Mouse (Mus musculus) layer of hippocampus, adult 9-11 months (tissue): ENCODE measurements at regions not wholly inside any gene's neighbourhood (a gene's known extent, or its start where the extent isn't known, plus 50 kb on each side); places are given as distances from the start of the nearest gene placed in this dataset.

Source experiments
- DNase-seq: peaks from one replicate; pipeline ENCODE4 v3.0.0; 2022

DNA sequence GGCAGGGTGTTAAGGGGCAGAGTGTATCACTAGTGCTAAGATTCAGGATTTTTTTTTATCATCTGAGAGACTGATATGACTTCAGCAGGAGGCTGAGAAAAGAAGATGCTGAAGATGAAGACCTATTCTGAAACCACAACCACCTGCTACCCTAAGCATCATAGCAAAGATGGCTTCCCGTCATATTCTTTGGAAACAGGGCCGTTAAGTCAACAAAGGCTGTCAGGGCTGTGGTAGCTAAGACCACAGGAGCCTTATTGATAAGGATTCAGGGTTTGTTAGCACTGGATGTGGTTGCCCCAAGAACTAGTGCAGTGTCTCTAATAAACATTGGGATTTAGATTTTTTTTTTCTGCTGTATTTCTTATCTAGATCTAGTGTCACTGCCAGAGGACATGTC is 56.7 kb upstream of the Rasgrp1 start:
- no peak for DNase-seq

DNA sequence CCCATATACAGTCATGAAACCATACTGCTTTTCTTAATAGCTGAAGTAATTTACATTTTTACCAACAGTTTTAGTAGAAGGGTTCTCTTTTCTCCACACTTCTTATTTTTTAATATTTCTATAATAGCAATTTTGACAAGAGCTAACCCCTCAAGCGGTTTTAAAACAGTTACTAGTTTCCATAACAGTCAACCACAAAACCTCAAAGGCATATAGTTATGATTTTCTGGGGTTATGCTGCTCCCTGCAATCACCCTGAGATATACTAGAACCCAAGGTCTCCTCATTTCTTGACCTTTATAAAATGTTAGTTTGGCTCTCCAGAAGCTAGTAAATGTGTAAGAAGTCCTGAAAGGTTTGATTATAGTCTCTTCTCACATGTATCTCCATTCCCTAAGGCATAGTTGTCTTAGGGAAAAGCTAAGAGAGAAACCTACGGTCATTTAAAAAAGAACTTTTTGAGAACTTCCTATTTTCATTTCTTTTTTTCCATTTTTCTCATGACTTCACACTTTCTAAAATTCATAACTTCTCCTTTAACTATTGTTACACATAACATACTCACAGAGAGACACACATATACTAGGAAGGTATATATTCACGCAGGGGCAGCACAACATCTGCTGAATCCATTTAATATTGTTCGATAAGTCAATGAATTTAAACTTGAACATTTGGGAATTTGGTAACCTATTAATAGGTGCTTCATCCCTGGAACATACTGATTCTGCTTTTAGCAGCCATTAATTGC is 60.8 kb upstream of the Rasgrp1 start:
- no peak for DNase-seq

DNA sequence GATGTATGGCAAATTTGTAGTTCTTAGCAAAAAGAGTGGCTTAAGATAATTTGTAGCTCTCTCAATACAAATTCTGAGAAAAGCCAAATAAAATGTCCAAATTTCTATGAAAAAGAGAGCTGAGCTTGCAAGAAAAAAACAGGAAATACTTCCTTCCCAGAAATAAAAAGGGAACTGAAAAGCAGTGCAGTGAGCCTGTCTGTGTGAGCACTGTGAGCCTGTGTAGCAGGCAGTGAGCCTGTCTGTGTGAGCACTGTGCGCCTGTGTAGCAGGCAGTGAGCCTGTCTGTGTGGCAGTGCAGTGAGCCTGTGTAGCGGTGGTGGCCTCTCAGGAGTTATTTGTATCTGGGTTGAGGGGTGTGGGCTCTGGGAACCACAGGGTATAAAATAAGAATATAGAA is 62.7 kb upstream of the Rasgrp1 start:
- DNase-seq: no peak

DNA sequence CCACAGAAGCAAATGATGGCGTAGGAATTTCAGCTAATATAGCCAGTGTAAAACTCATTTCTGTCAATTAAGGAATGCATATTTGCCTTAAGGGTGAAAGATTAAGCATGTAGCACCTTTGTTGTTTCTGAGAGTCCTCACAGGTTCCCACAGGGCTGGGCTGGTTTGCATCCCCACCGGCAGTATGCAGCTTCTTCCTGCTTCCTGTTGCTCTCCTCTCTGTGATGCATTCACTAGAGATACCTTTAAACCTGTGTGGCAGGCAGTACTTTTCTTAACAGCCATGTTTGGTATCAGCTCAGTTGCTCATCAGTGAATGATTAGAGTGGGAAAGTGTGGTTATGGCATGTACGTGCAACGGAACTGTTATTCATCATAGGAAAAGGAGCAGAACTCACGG is 65.4 kb upstream of the Rasgrp1 start:
- DNase-seq: no peak

DNA sequence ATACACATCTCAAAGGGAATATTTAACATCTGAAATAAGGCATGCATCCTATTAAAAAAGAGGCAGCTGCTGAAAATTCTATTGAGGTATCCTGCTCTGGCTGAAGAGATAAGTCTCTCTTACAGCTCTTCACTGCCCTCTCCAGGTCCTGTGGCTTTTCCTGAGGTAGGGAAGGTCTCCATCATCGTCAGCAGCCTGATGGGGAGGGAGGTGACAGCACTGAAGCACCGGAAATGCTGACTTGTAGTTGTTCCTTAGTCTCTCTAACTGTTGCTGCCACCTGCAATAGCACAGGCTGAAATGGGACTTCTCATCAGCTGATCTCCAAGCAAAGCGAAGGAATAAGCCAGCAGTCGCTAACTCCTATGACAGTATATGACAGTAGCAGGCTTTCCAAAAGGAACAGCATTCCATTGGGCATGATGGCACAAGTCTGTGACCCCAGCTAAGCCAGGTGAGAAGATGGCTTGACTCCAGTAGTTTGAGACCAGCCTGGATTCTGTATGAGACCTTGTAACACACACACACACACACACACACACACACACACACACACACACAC is 69.3 kb upstream of the Rasgrp1 start:
- DNase-seq: peak; percentile 27

DNA sequence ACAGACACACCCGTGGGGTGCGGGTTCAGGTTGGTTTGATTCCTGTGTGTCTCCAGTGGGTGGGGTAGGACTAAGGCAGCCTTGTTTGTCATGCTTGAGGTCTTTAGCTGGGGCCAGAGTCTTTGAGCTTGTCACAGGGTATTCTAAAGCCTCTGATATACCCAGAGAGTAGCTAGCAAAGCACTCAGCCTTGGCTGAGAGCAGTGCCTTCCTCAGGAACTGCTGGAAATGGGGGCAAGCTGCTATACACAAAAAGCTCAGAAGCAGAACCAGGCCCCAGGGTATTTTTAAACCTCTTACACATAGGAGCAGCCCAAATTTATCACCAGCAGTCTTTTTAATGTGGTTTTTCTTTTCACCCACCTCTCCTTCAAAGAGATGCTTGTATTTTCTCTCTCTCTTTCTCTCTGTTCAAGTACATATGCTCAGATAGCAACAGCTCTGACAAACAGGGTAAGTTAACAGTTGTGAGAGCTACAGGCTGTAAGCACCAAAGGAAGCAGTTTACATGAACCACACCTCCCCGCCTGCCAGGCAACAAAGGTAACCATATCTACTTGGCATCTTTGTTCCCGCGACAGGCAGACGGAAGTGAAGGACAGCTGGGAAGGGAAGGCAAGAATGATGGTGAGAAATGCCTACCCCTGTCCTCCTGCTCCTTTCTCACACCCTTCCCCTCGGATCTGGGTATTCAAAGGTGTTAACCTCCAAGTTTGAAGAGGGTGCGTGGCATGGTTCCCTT is 74.6 kb upstream of the Rasgrp1 start:
- DNase-seq: no peak

DNA sequence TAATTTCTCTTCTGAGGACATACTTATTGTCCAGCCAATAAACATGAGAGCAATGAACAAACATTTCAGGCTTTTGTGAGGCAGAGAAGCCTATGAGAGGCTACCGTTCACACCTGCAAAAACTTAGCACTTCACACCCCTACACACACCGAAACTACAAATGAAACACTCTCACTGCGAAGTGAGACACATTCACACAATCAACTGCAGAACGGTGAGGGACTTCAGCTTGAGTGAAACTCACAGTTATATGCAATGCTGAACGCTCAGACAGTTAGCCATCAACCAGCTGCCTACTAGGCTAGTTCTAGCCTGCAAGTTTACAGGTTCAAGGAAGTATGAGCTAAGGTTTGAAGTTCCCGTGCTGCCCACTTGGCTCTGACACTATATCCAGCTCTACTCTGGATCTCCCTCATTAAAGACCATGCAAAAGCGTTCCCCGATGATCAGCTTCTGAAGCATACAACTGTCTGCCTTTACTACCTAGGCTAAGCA is 75.4 kb upstream of the Rasgrp1 start:
- no peak for DNase-seq

DNA sequence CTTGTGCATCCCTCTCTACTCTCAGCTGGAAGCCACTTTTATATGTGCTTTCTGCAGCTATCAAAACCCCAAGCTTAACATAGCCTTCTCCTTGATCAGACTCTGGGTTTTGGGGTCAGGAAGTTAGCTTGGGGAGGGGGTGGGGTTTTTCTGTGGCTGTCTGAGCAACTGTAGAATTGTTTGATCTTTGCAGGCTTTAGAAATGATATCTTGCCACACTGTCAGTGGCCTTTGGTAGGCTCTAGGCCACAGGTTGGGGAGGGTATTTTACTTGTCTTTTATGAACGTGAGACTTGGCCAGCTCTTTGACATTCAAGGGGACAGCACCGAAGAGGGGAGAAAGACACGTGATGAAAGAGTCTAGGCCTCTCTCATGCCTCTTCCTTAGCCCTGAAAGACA is 75.9 kb upstream of the Rasgrp1 start:
- no peak for DNase-seq

DNA sequence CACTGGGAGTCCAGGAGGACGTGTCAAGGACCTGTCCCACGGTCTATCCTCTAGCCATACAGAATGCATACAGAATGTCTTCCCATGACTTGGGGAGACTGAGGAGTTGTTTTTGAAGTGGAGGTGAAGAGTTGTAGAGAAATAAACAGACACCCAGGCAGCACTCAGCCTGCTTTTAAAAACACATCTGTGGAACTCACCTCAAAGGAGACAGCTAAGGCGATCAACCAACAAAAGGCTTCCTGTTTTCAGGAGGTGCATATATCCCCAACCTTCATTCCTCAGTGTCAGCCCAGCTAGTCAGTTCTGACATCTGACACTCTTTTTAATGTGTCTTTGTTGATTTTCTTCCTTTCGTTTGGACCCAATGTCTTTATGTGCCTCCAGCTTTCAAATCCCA is 78.6 kb upstream of the Rasgrp1 start:
- DNase-seq: no peak

DNA sequence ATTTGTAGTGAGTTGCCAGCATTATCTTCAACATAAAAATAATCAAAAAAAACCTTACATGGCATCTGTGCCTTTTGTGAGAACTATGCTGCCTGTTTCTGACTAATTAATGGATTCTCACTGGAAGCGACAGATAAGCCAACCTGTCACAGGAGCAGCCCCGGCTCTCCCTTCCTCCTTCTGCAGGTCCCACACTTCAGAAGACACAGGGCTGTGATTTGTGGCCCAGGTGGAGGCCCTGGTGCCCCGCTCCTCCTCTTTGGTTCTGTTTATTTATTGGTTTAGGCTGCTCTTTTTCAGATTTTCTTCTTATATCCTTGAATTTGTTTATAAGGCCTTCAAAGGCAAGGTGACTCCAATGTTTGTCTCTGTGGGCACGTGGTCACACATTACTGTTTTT is 80.0 kb upstream of the Rasgrp1 start:
- no peak for DNase-seq

DNA sequence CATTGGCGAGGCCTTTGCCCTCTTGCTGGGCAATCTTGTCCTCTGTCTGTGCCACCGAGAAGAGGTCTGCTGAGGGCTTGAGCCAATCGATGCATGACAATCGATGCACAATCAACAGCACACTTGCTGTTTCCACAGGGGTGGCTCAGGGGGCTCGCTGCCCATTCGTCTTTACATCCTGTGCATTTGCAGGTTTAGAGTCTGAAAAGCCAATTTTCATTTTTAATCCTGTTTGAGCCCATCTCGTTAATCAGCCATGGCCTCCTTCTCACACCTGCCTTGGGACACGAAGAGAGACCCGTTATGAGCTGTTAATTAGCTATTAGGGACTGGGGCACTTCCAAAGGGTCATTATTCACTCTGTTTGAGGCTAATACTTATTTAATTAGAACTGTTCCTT is 86.4 kb upstream of the Rasgrp1 start:
- no peak for DNase-seq

DNA sequence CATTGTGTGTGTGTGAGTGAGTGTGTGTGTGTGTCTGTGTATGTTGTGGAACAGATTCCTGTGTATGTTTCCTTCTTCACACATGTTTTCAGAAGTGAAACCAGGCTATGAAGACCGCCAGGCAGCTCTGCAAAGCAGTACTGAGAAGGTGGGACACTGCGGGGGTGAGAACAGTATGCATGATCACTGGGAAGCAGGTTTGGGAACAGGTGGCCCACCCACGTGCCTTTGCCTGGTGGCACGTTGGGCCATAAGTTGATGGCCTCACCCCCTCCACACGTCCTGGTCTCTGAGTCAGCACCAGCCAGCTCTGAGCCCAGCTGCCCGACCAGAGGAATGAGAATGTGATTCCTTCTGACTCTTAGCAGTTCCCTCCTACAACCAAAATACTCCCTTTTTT is 89.2 kb upstream of the Rasgrp1 start:
- peak; percentile 91 for DNase-seq

DNA sequence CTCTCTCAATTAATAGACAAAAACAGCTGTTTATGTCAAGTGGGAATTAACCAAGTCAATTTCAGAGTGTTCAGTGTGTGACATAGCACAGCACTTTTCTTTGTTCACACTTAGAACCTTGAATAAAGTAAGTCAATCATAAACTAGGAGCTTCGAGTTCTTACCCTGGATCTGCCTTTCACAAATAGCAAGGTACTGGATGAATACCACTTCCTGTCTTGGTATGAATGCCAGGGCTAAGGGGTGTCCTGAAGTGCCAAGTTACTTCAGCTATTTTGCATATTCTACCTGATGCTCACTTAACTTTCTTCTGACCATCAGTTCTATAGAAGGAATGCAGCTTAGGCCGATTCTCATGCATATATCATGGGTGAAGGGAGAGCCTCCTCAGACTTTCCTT is 90.1 kb upstream of the Rasgrp1 start:
- DNase-seq: no peak

DNA sequence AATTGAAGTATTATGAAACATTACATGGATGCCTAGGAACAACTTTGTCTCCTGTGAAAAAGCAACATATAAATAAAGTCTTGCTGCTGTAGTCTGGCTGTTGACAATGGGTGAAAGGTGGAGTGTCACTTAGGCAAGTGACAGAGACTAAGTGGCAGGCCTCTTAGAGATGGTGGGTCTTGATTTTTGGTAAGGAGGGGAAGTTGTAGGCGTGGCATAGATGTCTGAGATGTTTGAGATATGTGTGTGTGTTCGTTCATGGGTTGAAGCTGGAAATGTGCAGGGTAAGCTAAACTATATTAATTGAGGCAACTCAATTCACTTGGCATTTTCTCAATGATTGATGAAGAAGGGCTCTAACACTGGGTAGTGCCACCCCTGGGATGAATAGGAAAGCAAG is 90.7 kb upstream of the Rasgrp1 start:
- DNase-seq: no peak

DNA sequence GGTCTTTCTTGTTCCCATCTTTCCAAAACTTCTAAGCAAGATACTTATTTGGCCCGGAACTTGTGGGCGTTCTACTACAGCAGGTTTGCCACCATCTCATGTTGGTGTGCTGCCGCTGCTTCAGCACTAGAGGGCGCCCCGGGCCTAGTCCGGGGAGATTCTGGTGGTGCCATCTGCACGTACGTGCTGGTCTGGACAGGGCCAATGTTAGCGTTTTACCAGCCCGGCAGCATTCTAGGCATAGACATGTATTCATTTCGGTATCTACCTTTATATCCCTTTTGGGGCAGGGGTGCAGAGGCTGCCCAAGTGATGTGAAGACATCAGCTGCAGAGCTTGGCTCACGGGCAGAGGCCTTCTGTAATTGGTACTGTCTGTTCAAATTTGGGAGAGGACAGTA is 95.3 kb upstream of the Rasgrp1 start:
- DNase-seq: no peak

DNA sequence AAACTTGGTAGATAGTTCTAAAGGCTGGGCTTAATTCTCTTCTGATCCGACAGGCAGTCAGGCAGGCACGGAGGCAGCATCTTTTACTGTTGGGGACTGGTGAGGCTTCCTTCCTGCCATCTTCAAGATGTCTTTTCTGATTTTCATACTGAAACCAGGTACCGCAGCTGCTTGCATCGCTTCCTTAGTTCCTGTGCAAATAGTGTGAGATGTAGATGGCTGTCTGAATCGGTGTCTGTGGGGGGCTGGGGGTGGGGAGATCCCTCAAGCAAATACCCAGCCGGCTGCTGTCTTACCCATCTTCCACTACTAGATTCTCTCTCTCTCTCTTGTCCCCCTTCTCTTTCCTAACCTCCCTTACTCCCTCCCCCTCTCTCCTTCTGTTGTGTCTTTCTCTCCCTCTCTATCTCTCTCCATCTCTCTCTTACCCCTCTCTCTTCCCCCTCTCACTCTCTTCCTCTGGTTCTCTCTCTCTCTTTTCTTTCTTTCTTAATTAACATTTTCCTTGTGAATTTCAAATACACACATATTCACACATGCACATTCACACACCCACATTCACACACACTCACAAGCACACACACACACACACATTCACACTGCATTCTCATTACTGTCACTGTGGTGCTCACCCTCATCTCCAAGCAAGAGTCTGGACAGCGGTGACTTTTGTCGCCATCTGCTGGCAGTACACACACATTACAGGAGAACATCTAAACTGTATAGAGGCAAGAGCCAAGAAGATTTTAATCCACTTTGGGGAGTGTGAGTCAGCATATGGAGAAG is 96.0 kb upstream of the Rasgrp1 start:
- DNase-seq: peak; percentile 83

DNA sequence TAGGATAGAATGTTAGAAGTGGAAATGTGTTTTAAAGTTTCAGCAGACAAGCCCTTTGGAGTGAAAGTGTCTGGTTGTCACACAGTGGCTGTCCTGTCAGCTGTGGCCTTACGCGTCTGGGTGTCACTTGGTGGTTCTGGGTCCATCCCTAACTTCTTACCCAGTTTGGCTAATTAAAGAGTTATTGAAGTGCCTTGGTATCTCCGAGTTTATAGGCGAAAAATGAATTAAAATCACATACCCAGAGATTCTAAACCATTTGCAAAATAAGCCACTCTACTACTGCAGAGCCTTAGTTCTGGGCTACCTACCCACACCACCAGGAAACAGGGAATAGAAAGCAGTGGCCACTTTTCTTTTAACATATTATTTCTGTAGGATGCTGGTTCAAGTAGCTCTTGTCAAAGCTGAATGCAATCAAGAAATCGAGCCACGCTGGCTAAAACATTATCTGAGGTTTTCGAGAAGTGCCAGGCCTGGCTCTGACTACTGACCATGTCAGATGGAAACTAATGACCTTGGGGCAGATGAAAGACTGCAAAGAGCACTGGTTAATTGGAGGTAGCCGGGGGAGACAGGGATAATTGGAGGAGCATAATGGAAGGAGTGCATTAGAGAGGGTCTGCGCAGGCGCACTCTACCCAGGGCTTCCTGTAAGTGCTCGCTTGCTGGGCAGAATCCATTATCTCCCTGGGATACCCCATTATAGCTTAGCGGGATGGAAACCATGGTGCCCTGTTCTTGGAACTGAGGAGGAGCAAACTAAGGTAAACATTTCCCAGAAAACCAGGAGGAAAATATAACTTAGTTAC is 96.8 kb upstream of the Rasgrp1 start:
- DNase-seq: peak; percentile 34

DNA sequence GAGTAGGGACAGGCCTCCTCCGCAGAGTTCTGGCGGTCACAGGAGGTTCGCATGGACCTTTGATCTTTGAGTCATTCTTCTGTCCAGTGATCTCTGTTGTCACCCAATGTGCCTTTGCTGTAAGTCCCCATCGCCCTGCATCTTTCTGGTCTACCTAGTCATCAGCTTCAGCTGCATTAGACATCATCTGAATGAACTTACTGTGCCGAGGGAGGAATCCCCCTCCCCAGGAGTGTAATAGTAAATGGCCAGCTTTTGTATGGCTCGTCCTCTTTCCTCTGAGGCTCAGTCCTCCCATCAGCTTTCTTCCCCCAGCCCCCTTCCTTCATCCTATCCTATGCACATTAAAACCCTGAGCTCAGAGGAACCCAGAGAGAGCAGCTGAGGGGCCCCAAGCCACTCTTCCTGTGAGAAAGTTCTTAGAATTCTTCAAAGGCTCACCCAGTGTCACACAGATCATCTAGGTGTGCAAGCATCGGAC is 98.0 kb upstream of the Rasgrp1 start:
- DNase-seq: no peak

DNA sequence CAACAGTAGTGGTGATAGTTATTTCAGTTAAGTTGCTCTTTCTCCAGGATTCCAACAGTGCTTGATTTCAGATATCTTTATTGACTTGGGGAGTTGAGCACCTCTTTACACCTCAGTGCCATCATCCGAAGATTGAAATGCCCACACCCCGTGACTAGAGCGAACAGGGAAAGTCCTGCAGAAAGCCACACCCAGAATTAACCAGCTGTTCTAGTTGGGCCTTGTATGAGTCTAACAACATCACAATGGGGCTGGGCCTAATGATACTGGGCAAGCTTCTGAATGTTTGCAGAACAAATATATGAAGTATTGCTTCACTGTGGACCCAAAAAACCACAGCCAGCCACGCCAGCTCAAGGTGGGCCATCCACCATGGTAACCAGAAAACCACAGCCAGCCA is 100.1 kb upstream of the Rasgrp1 start:
- DNase-seq: no peak

DNA sequence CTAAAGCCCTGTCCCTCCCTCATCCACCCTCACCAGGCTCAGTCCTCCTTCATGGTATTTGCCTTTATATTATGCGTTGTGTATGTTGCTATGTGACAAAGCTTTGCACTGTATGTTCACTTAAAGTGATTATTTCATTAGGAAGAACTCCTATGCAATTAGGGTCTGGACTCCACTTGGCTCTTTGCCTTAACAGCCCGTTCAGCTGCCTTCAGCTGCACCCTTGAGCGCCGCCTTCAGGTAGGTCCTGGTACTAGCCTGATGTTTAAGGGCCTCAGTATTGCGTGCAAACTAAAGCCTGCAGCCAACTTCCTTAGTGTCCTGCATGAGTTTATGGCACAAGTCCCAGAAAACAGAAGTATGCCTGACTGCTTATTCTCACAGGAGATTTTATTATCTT is 101.9 kb upstream of the Rasgrp1 start:
- DNase-seq: no peak

DNA sequence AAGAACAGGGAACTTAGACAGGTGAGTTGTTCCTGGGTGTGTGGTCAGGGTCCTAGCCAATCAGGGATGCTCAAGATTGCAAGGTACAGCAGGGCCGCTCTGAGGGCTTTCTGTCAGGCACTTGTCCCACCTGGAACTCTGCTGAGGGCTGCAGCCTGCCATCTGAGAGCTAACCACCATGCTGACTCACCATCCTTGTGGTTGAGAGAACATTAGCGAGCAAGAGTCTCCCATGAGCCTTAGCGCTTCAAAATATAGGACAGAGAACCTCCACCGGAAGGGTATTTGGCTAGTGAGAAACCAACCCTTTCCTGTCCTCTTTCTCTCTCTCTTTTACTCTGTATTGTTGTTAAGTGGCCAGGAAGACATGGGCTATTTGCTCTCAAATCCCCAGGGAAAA is 104.1 kb upstream of the Rasgrp1 start:
- no peak for DNase-seq

DNA sequence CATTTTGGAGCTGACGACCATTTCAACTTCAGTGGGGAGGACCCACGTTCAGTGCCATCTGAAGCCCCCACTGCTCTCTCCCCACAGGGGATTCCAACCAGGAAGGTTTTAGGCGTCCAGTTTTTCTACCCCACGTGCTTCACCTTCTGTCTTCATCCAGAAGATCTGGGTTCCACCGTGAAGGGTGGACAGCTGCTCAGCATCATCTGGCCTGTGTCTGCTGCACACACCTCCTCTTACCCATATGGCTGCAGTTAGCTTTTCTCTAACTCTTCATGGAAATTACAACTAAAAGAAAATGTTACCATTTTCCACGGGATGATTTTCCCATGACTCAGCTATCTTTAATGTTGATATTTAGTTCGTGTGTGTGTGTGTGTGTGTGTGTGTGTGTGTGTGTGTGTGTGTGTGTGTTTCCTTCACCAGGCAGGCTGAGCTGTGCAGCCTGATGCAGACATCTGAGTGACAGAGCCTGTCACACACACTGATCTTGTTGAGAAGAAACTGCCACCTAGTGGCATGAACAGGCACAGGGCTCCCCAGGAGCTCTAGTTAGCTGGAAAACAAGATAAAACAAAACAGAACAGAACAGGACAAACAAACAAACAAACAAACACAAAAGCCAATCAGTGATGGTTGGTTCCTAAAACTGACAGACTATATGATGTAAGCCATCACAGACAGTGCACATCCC is 107.5 kb upstream of the Rasgrp1 start:
- DNase-seq: peak; percentile 71
